Mouse (Mus musculus) forebrain, embryonic 11.5 days (tissue): ENCODE results near the gene Galnt2. TPM values are rescaled to one million over a fixed set of nuclear protein-coding genes. Genes with fewer than 3 reads are reported as not detected.

Source experiments
- ATAC-seq: fragments of 200-750 bp; cut with Nextera tagmentation; replicated peaks from 2 replicates; pipeline ENCODE4 v1.8.0; 2017; ENCODE audit warnings: moderate TSS enrichment; ENCODE audit not compliant: low FRiP score
- DNase-seq: peaks from one replicate; pipeline ENCODE4 v3.0.0-alpha.2; 2017; ENCODE audit warnings: low spot score
- H3K27ac ChIP-seq: fragments of 300-500 bp; sonication (generic); 2 replicates; pipeline ENCODE4 v1.5.1; 2014; ENCODE audit warnings: low read depth, low read length
- H3K27me3 ChIP-seq: fragments of 300-500 bp; sonication (generic); 2 replicates; pipeline ENCODE4 v1.6.1; 2014; ENCODE audit warnings: mild to moderate bottlenecking, low read length, mixed read lengths; ENCODE audit not compliant: control insufficient read depth, insufficient read depth
- H3K36me3 ChIP-seq: fragments of 300-500 bp; sonication (generic); 2 replicates; pipeline ENCODE4 v1.6.1; 2014; ENCODE audit warnings: mild to moderate bottlenecking, low read length, moderate library complexity, mixed read lengths; ENCODE audit not compliant: control insufficient read depth, insufficient read depth
- H3K4me1 ChIP-seq: fragments of 300-500 bp; sonication (generic); replicated peaks from 2 replicates; pipeline ENCODE4 v1.6.1; 2014; ENCODE audit warnings: low read length, mixed read lengths; ENCODE audit not compliant: control insufficient read depth, insufficient read depth
- H3K4me2 ChIP-seq: fragments of 300-500 bp; sonication (generic); 2 replicates; pipeline ENCODE4 v1.6.1; 2014; ENCODE audit warnings: low read depth, mild to moderate bottlenecking, low read length, moderate library complexity, mixed read lengths; ENCODE audit not compliant: severe bottlenecking
- H3K4me3 ChIP-seq: fragments of 300-500 bp; sonication (generic); 2 replicates; pipeline ENCODE4 v1.5.1; 2014; ENCODE audit warnings: low read depth, low read length
- H3K9ac ChIP-seq: fragments of 300-500 bp; sonication (generic); 2 replicates; pipeline ENCODE4 v1.6.1; 2014; ENCODE audit warnings: low read length
- H3K9me3 ChIP-seq: fragments of 300-500 bp; sonication (generic); 2 replicates; pipeline ENCODE4 v1.6.1; 2016; ENCODE audit warnings: low read length, mixed read lengths; ENCODE audit not compliant: control insufficient read depth
- WGBS: fragments of 180-500 bp; shearing (Covaris S2); extraction: QIAGEN DNeasy Blood & Tissue Kit; methylation state at CpG from one replicate; pipeline ENCODE4 v1.1.7; 2014; 5-methylcytosine and 5-hydroxymethylcytosine counted together
- polyA plus RNA-seq: library from polyadenylated mRNA; unstranded; fragments of >200 nt; fragmentation: Nextera tagmentation; extraction: Ambion mirVana; gene quantifications from 2 replicates; pipeline ENCODE4 v1.2.1, GENCODE M21; 2014

Galnt2 gene
- polyA plus RNA-seq, 1 experiment from 2014 or later = 83.7 TPM

- H3K4me1 ChIP-seq = peaks cover 2% of the 10 kb centered on the region; the same call in 1 of the 2 replicates
- DNase-seq (no peak), ATAC-seq (no peak)
- no peak overlapping the region for H3K4me2 ChIP-seq
- H3K27ac ChIP-seq = no peak overlapping the region
- H3K9ac ChIP-seq = no peak overlapping the region
- H3K4me3 ChIP-seq = no peak overlapping the region
- no peaks in the 10 kb centered on the region for H3K9me3 ChIP-seq
- no peaks in the 10 kb centered on the region for H3K27me3 ChIP-seq
- H3K36me3 ChIP-seq = no peaks in the 10 kb centered on the region; the same call in 1 of the 2 replicates
- WGBS = 88% methylated on average over 6 of the region's 6 CpGs
Observed at GRCm38 (mm10) chr8:124294425-124294824, 63.2 kb downstream of the Galnt2 start.

GRCm38 (mm10) chr8:124294900-124295299, 63.7 kb downstream of the Galnt2 start:
- H3K4me2 ChIP-seq = no peak overlapping the region
- DNase-seq (no peak), ATAC-seq (no peak)
- no peak overlapping the region for H3K27ac ChIP-seq
- no peaks in the 10 kb centered on the region; the same call in 1 of the 2 replicates for H3K36me3 ChIP-seq
- H3K27me3 ChIP-seq = no peaks in the 10 kb centered on the region
- 88% methylated on average over 10 of the region's 10 CpGs for WGBS
- no peaks in the 10 kb centered on the region for H3K9me3 ChIP-seq
- H3K4me3 ChIP-seq = no peak overlapping the region
- no peak overlapping the region for H3K9ac ChIP-seq
- H3K4me1 ChIP-seq = peaks cover 2% of the 10 kb centered on the region; the same call in 1 of the 2 replicates

- 90% methylated on average over 6 of the region's 6 CpGs for WGBS
- Histone ChIP-seq H3K4me3 (no peak overlapping the region), H3K4me1 (peaks cover 2% of the 10 kb centered on the region; the same call in 1 of the 2 replicates), H3K9ac (no peak overlapping the region), H3K4me2 (no peak overlapping the region), H3K27ac (no peak overlapping the region), H3K36me3 (no peaks in the 10 kb centered on the region; the same call in 1 of the 2 replicates), H3K9me3 (no peaks in the 10 kb centered on the region), H3K27me3 (no peaks in the 10 kb centered on the region)
- DNase-seq (no peak), ATAC-seq (no peak)
Observed at GRCm38 (mm10) chr8:124295357-124295756, 64.2 kb downstream of the Galnt2 start.

- Histone ChIP-seq H3K4me2 (no peak overlapping the region), H3K9me3 (no peaks in the 10 kb centered on the region), H3K9ac (no peak overlapping the region), H3K27me3 (no peaks in the 10 kb centered on the region), H3K4me3 (no peak overlapping the region), H3K4me1 (no peaks in the 10 kb centered on the region), H3K36me3 (no peaks in the 10 kb centered on the region; the same call in 1 of the 2 replicates), H3K27ac (no peak overlapping the region)
- no peak for DNase-seq
- 93% methylated on average over 4 of the region's 4 CpGs for WGBS
- no peak for ATAC-seq
Observed at GRCm38 (mm10) chr8:124301512-124301911, 70.3 kb downstream of the Galnt2 start.

GRCm38 (mm10) chr8:124301935-124302555, 70.9 kb downstream of the Galnt2 start:
- no peak overlapping the region for H3K27ac ChIP-seq
- no peak for ATAC-seq

GRCm38 (mm10) chr8:124303211-124303902, 72.2 kb downstream of the Galnt2 start:
- Histone ChIP-seq H3K9ac (no peak overlapping the region), H3K4me1 (no peaks in the 10 kb centered on the region), H3K36me3 (no peaks in the 10 kb centered on the region), H3K4me3 (no peak overlapping the region), H3K27ac (no peak overlapping the region), H3K27me3 (no peaks in the 10 kb centered on the region), H3K4me2 (no peak overlapping the region), H3K9me3 (no peaks in the 10 kb centered on the region)
- DNase-seq (no peak), ATAC-seq (no peak)
- 94% methylated on average over 15 of the region's 15 CpGs for WGBS

More at GRCm38 (mm10) chr8:124301935-124302555, 70.9 kb downstream of the Galnt2 start:
- Histone ChIP-seq H3K4me2 (no peak overlapping the region), H3K36me3 (no peaks in the 10 kb centered on the region; the same call in 1 of the 2 replicates), H3K4me1 (no peaks in the 10 kb centered on the region), H3K9ac (no peak overlapping the region), H3K4me3 (no peak overlapping the region), H3K9me3 (no peaks in the 10 kb centered on the region), H3K27me3 (no peaks in the 10 kb centered on the region)
- DNase-seq = no peak
- WGBS = 91% methylated on average over 7 of the region's 7 CpGs

- DNase-seq (no peak), ATAC-seq (no peak)
- Histone ChIP-seq H3K9ac (no peak overlapping the region), H3K4me1 (no peaks in the 10 kb centered on the region), H3K9me3 (no peaks in the 10 kb centered on the region), H3K36me3 (no peaks in the 10 kb centered on the region), H3K27me3 (no peaks in the 10 kb centered on the region), H3K27ac (no peak overlapping the region), H3K4me2 (no peak overlapping the region), H3K4me3 (no peak overlapping the region)
- 86% methylated on average over 4 of the region's 4 CpGs for WGBS
Observed at GRCm38 (mm10) chr8:124304141-124304540, 73.0 kb downstream of the Galnt2 start.

- DNase-seq (no peak), ATAC-seq (no peak)
- Histone ChIP-seq H3K4me3 (no peak overlapping the region), H3K4me2 (no peak overlapping the region), H3K9me3 (no peaks in the 10 kb centered on the region), H3K27ac (no peak overlapping the region), H3K27me3 (no peaks in the 10 kb centered on the region), H3K4me1 (no peaks in the 10 kb centered on the region), H3K9ac (no peak overlapping the region), H3K36me3 (no peaks in the 10 kb centered on the region)
- 68% methylated on average over 7 of the region's 7 CpGs for WGBS
Observed at GRCm38 (mm10) chr8:124306574-124306973, 75.4 kb downstream of the Galnt2 start.
